Mouse (Mus musculus) cortical plate, adult 2 months (tissue): ENCODE measurements around the gene Nap1l5. TPM values are rescaled to one million over a fixed set of nuclear protein-coding genes. Genes with fewer than 3 reads are reported as not detected.
A peak's percentile ranks its signal among the peaks of the same experiment; 100 is the strongest.
"Not testable (repeated sequence)": the region's sequence is repeated elsewhere in the genome, so short reads cannot be mapped to it uniquely, and the experiment has no call there.

Experiments used
- H3K27ac ChIP-seq: fragments of 200-500 bp; 2 replicates; pipeline ENCODE4 v1.5.1; 2012; ENCODE audit warnings: low read length, control low read depth, inconsistent platforms; ENCODE audit not compliant: insufficient read depth
- H3K4me1 ChIP-seq: fragments of 200-500 bp; 2 replicates; pipeline ENCODE4 v1.6.1; 2011; ENCODE audit warnings: low read length; ENCODE audit not compliant: control insufficient read depth, insufficient read depth
- H3K4me3 ChIP-seq: fragments of 200-500 bp; 2 replicates; pipeline ENCODE4 v1.5.1; 2011; ENCODE audit warnings: mild to moderate bottlenecking, low read length, control low read depth; ENCODE audit not compliant: insufficient read depth
- CTCF ChIP-seq: fragments of 200-500 bp; IDR thresholded peaks from 2 replicates; pipeline ENCODE4 v1.5.1; 2011; ENCODE audit warnings: mild to moderate bottlenecking, control low read depth, low read length; ENCODE audit not compliant: insufficient read depth; ENCODE audit errors: extremely low read depth
- POLR2A ChIP-seq: fragments of 200-500 bp; IDR thresholded peaks from 2 replicates; pipeline ENCODE4 v1.6.1; 2011; ENCODE audit warnings: mild to moderate bottlenecking, low read length, control low read depth; ENCODE audit not compliant: insufficient read depth; ENCODE audit errors: extremely low read depth
- polyA plus RNA-seq: library from polyadenylated mRNA; depleted of rRNA; stranded (reverse); fragments of >200 nt; gene quantifications from 2 replicates; pipeline ENCODE4 v1.2.3, GENCODE M21; 2012

Gene Nap1l5
- polyA plus RNA-seq, 1 experiment: 332 TPM

DNA sequence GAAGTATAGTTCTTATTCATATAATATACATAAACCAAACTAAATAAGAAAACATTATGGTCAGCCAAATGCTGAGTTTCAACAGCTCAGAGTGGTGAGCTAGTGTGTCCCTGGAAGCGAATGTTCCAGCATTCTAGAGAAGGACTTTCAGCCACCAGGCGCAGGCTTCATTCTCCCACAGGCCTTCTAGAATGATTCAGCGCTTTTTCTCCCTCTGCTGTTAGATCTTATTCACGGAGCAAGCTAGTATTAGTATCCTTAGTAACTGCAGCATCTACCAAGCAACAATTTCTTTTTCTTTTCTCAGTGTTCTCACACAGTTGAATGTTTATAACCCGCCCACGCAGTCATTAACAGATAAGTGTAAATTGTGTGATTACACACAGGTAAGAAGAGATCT, 24.6 kb downstream of the Nap1l5 start:
- no peak overlapping the region for H3K4me3 ChIP-seq
- H3K4me1 ChIP-seq: no peaks in the 10 kb centered on the region
- no peak for TF ChIP-seq POLR2A
- no peak for TF ChIP-seq CTCF
- H3K27ac ChIP-seq: no peak overlapping the region

DNA sequence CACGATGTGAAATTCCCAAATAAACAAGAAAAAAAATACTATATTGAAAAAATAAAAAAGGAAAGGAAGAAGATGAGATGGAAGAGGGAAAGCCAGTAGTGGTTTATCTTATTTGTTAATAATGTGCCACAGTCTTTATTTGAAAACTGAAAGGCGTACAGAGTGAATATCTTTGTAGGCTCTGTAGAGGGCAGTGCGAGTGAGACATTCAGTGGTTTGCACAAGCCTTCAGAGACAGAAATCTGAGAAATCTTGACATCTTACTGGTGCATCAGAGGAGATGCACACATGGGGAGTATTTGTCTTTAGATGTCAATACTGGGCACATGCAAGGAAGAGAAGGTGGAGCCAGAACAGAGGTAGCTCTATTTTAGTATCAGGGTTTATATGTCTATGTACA, 25.5 kb downstream of the Nap1l5 start:
- H3K27ac ChIP-seq: no peak overlapping the region
- H3K4me3 ChIP-seq: no peak overlapping the region
- no peak for TF ChIP-seq CTCF
- TF ChIP-seq POLR2A: no peak
- no peaks in the 10 kb centered on the region for H3K4me1 ChIP-seq

DNA sequence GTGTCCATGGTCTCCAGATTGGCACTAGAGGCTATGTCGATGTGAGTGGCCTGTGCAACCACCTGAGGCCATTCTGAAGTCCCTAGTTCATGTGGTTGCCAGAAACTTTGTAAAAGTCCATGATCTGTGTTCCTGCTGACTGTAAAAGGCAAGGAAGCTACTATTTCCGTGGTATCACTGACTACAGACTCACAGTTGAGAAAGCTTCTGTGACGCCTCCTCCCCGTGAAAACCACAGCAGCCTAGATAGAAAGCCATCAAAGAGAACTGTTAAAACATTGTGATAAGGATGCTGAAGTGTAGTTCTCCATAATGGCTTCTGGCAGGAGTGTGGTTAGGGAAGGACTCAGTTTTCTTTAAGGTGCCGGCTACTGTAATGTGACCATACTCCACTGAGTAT, 26.0 kb downstream of the Nap1l5 start:
- Histone ChIP-seq H3K4me3 (no peak overlapping the region), H3K27ac (no peak overlapping the region), H3K4me1 (no peaks in the 10 kb centered on the region)
- TF ChIP-seq POLR2A (no peak), CTCF (no peak)

DNA sequence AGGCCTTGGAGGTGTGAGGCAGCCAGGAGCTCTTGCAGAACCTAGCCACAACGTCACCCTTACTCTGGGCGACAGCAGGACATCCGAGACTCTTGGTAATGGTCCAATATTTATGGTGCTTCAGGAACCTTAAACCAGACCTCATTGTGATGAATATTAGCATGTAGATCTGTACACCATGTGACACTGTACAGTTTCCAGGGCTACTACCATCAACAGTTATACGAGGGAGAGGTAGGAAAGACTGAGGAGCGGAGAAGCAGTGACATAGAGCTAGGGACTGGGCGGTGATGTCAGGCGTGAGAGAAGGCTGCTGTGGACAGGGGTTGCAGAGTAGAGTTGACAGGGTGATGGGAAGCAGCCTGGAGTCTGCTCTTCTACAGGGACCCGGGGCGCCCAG, 26.9 kb downstream of the Nap1l5 start:
- Histone ChIP-seq H3K27ac (no peak overlapping the region), H3K4me3 (no peak overlapping the region), H3K4me1 (no peaks in the 10 kb centered on the region)
- no peak for TF ChIP-seq POLR2A
- TF ChIP-seq CTCF: no peak

DNA sequence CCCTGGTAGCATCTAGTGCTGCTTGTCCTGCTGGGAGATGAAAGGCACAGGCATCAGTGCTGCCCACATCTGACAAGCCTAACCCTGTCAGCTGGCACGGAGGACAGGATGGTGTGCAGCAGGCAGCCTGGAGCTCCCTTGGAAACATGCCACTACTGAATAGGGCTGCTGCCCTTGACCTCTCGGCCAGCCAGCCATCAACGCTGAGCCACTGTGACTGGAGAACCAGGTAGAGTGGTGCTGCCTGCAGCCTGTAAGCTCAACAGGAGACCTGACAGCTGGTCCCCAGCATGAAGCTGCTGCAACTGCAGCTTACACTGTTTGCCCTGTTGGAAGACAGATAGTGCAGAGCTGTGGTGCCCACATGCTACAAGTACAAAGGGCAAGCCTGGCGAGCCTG, 27.3 kb downstream of the Nap1l5 start:
- Histone ChIP-seq H3K4me3 (no peak overlapping the region), H3K4me1 (no peaks in the 10 kb centered on the region), H3K27ac (no peak overlapping the region)
- TF ChIP-seq POLR2A: no peak

DNA sequence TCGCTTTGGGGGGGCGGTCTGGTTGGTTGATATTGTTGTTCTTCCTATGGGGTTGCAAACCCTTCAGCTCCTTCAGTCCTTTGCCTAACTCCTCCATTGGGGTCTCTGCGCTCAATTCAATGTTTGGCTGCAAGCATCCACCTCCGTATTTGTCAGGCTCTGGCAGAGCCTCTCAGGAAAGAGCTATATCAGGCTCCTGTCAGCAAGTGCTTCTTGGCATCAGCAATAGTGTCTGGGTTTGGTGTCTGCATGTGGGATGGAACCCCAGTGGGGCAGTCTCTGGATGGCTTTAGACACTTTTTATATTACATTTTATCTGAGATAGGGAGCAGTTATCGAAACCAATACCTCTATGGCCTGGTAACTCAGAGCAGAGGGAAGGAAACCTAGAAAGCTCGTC, 39.0 kb downstream of the Nap1l5 start:
- H3K4me3 ChIP-seq, H3K4me1 ChIP-seq: not testable (repeated sequence)
- peak overlapping the region; percentile 53; the same call in 1 of the 2 replicates for H3K27ac ChIP-seq

DNA sequence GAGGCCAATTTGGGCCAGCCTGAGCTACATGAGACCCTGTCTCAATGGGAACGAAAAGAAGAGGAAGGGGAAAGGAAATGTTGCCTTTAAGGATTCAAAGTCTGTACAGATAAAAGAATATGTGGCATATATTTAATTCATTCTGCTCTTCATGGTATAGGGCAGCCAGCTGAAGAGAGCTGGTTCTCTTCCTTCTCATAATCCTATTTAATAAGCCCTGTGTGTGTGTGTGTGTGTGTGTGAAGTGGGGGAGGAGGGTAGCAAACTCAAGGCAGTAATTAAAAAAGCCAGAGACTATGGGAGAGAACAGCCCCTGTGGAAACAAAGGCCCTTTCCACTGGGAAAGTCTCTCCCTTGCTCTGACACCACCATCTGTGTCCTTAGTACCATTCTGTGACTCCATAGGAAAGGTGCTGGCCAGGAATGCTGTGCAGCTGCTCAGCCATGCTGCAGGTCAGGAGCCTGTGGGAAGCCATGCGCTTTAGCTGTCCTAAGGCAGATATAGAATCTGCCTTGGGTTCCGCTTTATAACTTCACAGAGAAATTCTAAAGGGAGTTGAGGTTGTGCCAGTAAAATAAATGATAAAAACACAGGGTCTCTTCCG, 43.1 kb downstream of the Nap1l5 start:
- no peak for TF ChIP-seq CTCF
- no peak for TF ChIP-seq POLR2A
- Histone ChIP-seq H3K4me1 (peaks cover 4% of the 10 kb centered on the region; the same call in 1 of the 2 replicates), H3K4me3 (no peak overlapping the region), H3K27ac (no peak overlapping the region)

DNA sequence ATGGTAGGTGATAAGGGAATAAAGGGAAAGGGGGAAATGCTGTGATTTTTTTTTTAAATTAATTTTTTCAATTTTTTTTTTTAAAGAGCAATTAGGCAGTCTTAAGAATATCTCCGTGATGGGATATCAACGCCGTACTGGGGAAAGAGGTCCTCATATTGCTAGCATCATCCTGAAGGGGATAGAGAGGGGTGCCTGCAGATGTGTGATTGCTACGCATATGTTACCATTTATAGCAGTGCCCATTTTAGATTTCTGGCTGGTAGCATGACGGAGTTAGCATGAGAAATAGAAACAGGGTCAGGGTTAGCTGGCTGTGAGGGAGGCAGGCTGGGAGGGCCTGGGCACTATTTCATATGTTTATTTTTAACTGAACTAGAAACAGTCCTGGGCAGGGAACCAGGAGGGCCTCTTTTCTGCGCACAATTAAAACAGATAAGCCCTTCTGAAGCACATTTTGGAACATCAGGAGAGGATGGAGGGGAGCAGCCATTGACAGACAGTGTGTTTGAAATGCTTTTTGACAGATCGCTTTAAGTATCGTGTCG, 44.4 kb downstream of the Nap1l5 start:
- no peak for TF ChIP-seq CTCF
- no peak for TF ChIP-seq POLR2A
- no peak overlapping the region for H3K27ac ChIP-seq
- no peak overlapping the region for H3K4me3 ChIP-seq
- H3K4me1 ChIP-seq: peaks cover under 1% of the 10 kb centered on the region; the same call in 1 of the 2 replicates

DNA sequence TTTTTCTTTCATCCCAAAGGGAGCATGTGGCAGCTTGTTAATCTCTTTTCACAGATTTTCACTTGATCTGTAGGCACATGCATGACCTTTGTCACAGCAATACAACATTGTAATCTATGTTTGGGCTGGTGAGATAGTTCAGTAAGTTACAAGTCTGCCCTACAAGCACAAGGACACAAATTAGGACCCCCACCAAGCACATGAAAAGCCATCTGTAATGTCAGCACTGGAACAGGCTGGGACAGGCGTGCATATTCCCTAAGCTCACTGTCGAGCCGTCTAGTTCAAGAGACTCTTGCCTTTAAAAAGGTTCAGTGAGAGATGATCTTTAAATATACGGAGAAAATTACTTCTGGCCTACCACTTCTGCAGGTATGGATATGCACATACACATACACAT, 47.4 kb downstream of the Nap1l5 start:
- Histone ChIP-seq H3K4me1 (no peaks in the 10 kb centered on the region; the same call in 1 of the 2 replicates), H3K27ac (no peak overlapping the region), H3K4me3 (no peak overlapping the region)
- TF ChIP-seq POLR2A (no peak), CTCF (no peak)

DNA sequence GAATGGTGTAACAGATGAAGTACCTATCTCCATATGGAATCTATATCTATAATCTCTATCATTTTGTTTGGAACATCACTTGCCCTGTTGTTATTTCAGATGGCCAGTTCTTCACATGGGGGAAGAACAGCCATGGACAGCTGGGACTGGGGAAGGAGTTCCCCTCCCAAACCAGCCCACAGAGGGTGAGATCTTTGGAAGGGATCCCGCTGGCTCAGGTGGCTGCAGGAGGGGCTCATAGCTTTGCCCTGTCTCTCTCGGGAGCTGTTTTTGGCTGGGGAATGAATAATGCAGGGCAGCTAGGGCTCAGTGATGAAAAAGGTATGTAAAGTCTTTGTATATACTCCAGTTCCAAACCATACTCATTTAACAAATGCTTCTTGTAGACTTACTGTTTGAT, 50.4 kb downstream of the Nap1l5 start:
- no peak overlapping the region for H3K27ac ChIP-seq

More for the DNA sequence above, 50.4 kb downstream of the Nap1l5 start:
- TF ChIP-seq POLR2A (no peak), CTCF (no peak)
- H3K4me1 ChIP-seq: no peaks in the 10 kb centered on the region; the same call in 1 of the 2 replicates
- no peak overlapping the region for H3K4me3 ChIP-seq
